9 mouse cellular contexts compared by ENCODE assay signal in genomic region chr3:121426621-121427519, GRCm38 (mm10). TPM values are rescaled to one million over a fixed set of nuclear protein-coding genes. Genes with fewer than 3 reads are reported as not detected.
DNase-seq lines count a peak whose midpoint lies in the region; ATAC-seq and TF ChIP-seq lines count a peak whose summit lies in the region.
"Had no signal": no experiment of that assay in that cellular context is flagged by ENCODE, and none has a peak within 500 bp of the region (broad histone marks: within the 10 kb centered on the region; RNA-seq: fewer than 3 reads in every experiment).

No protein-coding gene starts in this region.

- peak; percentile 61 for TF ChIP-seq POLR2A in embryonic fibroblast, embryonic 13.5 days (IDR thresholded peaks at IDR 0.05; ENCODE audit: low read depth, low read length)
- no peak for TF ChIP-seq POLR2A in liver, adult 2 months (IDR thresholded peaks at IDR 0.05; ENCODE audit: extremely low read depth, insufficient read depth, low read length)

- DNase-seq in B cell, adult 2 months, result peak; percentile 86 to 87
- peak; percentile 73 for DNase-seq in brain, adult 2 months (ENCODE audit: low read depth, low spot score)
- peak; percentile 80 to 87 for DNase-seq in heart, adult 9 months (ENCODE audit: low spot score in 2 of 2)
- DNase-seq in liver, adult 2 months (ENCODE audit: extremely low read depth, low read depth, low spot score), result no peak
- DNase-seq in naive thymus-derived CD4-positive, alpha-beta T cell, adult 2 months (ENCODE audit: low read depth), result peak; percentile 84
- DNase-seq in splenic B cell, adult 2 months (ENCODE audit: low read depth, low spot score), result peak; percentile 82

- TF ChIP-seq CTCF in embryonic fibroblast, embryonic 13.5 days (IDR thresholded peaks at IDR 0.05; ENCODE audit: borderline replicate concordance, insufficient read depth, low read length), result 0 out of 2 replicates have a peak, but pooled peaks have one; percentile 13
- TF ChIP-seq CTCF in liver, adult 2 months (IDR thresholded peaks at IDR 0.05; ENCODE audit: low read depth, low read length), result peak; percentile 69

- H3K4me2 ChIP-seq in kidney, embryonic 14.5 days (replicated peaks; ENCODE audit: low read depth, low read length), result peak overlapping the region; percentile 53

- peak overlapping the region; percentile 95 for H3K27ac ChIP-seq in embryonic fibroblast, embryonic 13.5 days (ENCODE audit: insufficient read depth, low read length)
- peak overlapping the region; percentile 97 for H3K27ac ChIP-seq in kidney, embryonic 14.5 days (ENCODE audit: low read depth, low read length)
- peak overlapping the region; percentile 96 for H3K27ac ChIP-seq in liver, adult 2 months (replicated peaks; ENCODE audit: insufficient read depth, low read depth, low read length)

- H3K4me1 ChIP-seq in embryonic fibroblast, embryonic 13.5 days (ENCODE audit: control insufficient read depth, insufficient read depth, low read length), result peaks cover 4% of the 10 kb centered on the region
- peaks cover 27% of the 10 kb centered on the region for H3K4me1 ChIP-seq in kidney, embryonic 14.5 days (ENCODE audit: control insufficient read depth, insufficient read depth, low read length)
- peaks cover 11% of the 10 kb centered on the region for H3K4me1 ChIP-seq in liver, adult 2 months (ENCODE audit: control insufficient read depth, insufficient read depth, low read length)

- peak overlapping the region; percentile 80 for H3K4me3 ChIP-seq in embryonic fibroblast, embryonic 13.5 days (ENCODE audit: insufficient read depth, low read length)
- peak overlapping the region; percentile 86 for H3K4me3 ChIP-seq in kidney, embryonic 14.5 days (ENCODE audit: low read length)
- peak overlapping the region; percentile 96 for H3K4me3 ChIP-seq in liver, adult 2 months (ENCODE audit: insufficient read depth, low read depth, low read length)

- H3K27me3 ChIP-seq in kidney, embryonic 14.5 days (ENCODE audit: control insufficient read depth, insufficient read depth, low read length), result no peaks in the 10 kb centered on the region
- no peaks in the 10 kb centered on the region for H3K27me3 ChIP-seq in liver, adult 2 months (ENCODE audit: control insufficient read depth, insufficient read depth, low read length)
- H3K27me3 ChIP-seq in splenic B cell, adult 2 months (ENCODE audit: control insufficient read depth, insufficient read depth, low read length, poor library complexity, severe bottlenecking), result no peaks in the 10 kb centered on the region

- ATAC-seq in kidney, embryonic 14.5 days (ENCODE audit: low FRiP score, low TSS enrichment), result peak; percentile 78

- H3K79me2 ChIP-seq in liver, adult 2 months (ENCODE audit: control insufficient read depth, insufficient read depth, low read length), result peaks cover 34% of the 10 kb centered on the region; the same call in 1 of the 2 replicates

- H3K9ac ChIP-seq in kidney, embryonic 14.5 days (ENCODE audit: low read depth, low read length), result peak overlapping the region; percentile 94
- peak overlapping the region; percentile 97 for H3K9ac ChIP-seq in liver, adult 2 months (ENCODE audit: low read depth, low read length)

- H3K9me3 ChIP-seq in kidney, embryonic 14.5 days (ENCODE audit: control insufficient read depth, low read length), result no peaks in the 10 kb centered on the region

- WGBS in kidney, embryonic 14.5 days, result under 1% methylated on average over 88 of the region's 93 CpGs
- under 1% methylated on average over 80 of the region's 93 CpGs for WGBS in liver, adult 2 months

- H3K36me3 ChIP-seq in kidney, embryonic 14.5 days (ENCODE audit: control insufficient read depth, insufficient read depth, low read length), result no peaks in the 10 kb centered on the region
- H3K36me3 ChIP-seq in liver, adult 2 months (ENCODE audit: control insufficient read depth, insufficient read depth, low read length), result no peaks in the 10 kb centered on the region
- no peaks in the 10 kb centered on the region for H3K36me3 ChIP-seq in splenic B cell, adult 2 months (ENCODE audit: control insufficient read depth, insufficient read depth, low read length, poor library complexity, severe bottlenecking)
- H3K36me3 ChIP-seq: G1E had no signal

RNA-seq across cellular contexts. Expression of gene Cnn3, which starts 0.6 kb away (rescaled TPM):
- 720 and 799 TPM in 2 replicates for polyA plus RNA-seq in embryonic fibroblast, embryonic 13.5 days (2011; ENCODE audit: insufficient read length, low read depth, missing spikeins)
- polyA plus RNA-seq in kidney, embryonic 14.5 days (2014; fragmentation: Nextera tagmentation; extraction: Ambion mirVana), result 570 and 666 TPM in 2 replicates
- 146 and 163 TPM in 2 replicates for total RNA-seq in liver, adult 2 months (2014; rRNA removed)
- polyA plus RNA-seq in liver, adult 2 months (2012; rRNA removed), result 92.4 and 116 TPM in 2 replicates
- polyA plus RNA-seq: G1E had no signal
